Mouse (Mus musculus) small intestine, adult 2 months (tissue): ENCODE measurements around the gene Tor1b.

ENCODE experiments used
- CTCF ChIP-seq: fragments of 200-500 bp; IDR thresholded peaks from 2 replicates; pipeline ENCODE4 v1.5.1; 2012; ENCODE audit warnings: low read depth, mild to moderate bottlenecking, control low read depth, inconsistent platforms, low read length, moderate library complexity, mixed read lengths; ENCODE audit not compliant: insufficient replicate concordance, insufficient read length; ENCODE audit errors: extremely low read depth
- POLR2A ChIP-seq: fragments of 200-500 bp; IDR thresholded peaks from 2 replicates; pipeline ENCODE4 v1.6.1; 2012; ENCODE audit warnings: low read depth, mild to moderate bottlenecking, control low read depth, inconsistent platforms, low read length, moderate library complexity

GRCm38 (mm10) chr2:30985111-30986020 lies 32.6 kb downstream of the Tor1b start:
- TF ChIP-seq CTCF = no peak
- TF ChIP-seq POLR2A = no peak
